Mouse (Mus musculus) liver, adult (tissue): Measurements from ENCODE around the gene Mpzl1.

ENCODE experiments used
- GATA4 ChIP-seq: IDR thresholded peaks from 2 replicates; pipeline ENCODE4 v1.6.1; 2014; ENCODE audit warnings: mild to moderate bottlenecking, low read length; ENCODE audit not compliant: insufficient replicate concordance

Mpzl1 gene

GRCm38 (mm10) chr1:165576459-165577112, 57.8 kb downstream of the Mpzl1 start:
- TF ChIP-seq GATA4: no peak

- no peak for TF ChIP-seq GATA4
Measured at GRCm38 (mm10) chr1:165576005-165576404, 58.3 kb downstream of the Mpzl1 start.

GRCm38 (mm10) chr1:165567466-165567865, 66.9 kb downstream of the Mpzl1 start:
- TF ChIP-seq GATA4: no peak

- no peak for TF ChIP-seq GATA4
Measured at GRCm38 (mm10) chr1:165565283-165565682, 69.1 kb downstream of the Mpzl1 start.

GRCm38 (mm10) chr1:165559073-165559472, 75.3 kb downstream of the Mpzl1 start:
- TF ChIP-seq GATA4: no peak

- TF ChIP-seq GATA4: no peak
Measured at GRCm38 (mm10) chr1:165556711-165557110, 77.6 kb downstream of the Mpzl1 start.
